Mouse (Mus musculus): ENCODE measurements at regions not wholly inside any gene's neighbourhood (a gene's known extent, or its start where the extent isn't known, plus 50 kb on each side); places are given as distances from the start of the nearest gene placed in this dataset.

GRCm38 (mm10) chr12:90664436-90664835 lies 73.8 kb downstream of the Dio2 start:
- DNase-seq = no peak

- DNase-seq = peak in 1 of 2 experiments; percentile 50
Observed at GRCm38 (mm10) chr12:90645452-90645851, 92.8 kb downstream of the Dio2 start.

GRCm38 (mm10) chr12:90643891-90644290 lies 94.3 kb downstream of the Dio2 start:
- peak in 1 of 2 experiments; percentile 33 for DNase-seq

- no peak for DNase-seq
Observed at GRCm38 (mm10) chr12:90624856-90625255, 113.4 kb downstream of the Dio2 start.

- no peak for DNase-seq
Observed at GRCm38 (mm10) chr12:90623426-90623825, 114.8 kb downstream of the Dio2 start.

GRCm38 (mm10) chr12:90608810-90609209 lies 129.4 kb downstream of the Dio2 start:
- no peak for DNase-seq

- no peak for DNase-seq
Observed at GRCm38 (mm10) chr12:90607894-90608293, 130.3 kb downstream of the Dio2 start.

- DNase-seq = no peak
Observed at GRCm38 (mm10) chr12:90580006-90580405, 158.2 kb downstream of the Dio2 start.

DNA sequence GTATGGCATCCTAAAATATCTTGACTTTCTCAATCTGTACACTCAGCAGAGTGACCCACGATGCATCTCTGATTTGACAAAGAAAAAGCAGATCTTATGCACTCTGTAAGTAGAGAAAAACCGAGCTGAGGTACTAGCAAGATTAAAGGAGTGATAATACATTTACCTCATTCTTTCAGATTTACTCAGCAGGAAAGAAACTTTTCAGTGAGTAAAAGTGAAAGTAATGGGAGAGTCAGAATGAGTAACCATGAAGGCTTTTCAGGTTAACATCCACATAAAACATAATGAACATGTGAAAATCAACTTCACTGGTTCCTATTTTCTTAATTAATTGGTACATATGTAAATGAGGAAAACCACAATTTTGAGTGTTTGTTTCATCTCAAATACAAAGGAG lies 162.1 kb downstream of the Dio2 start:
- no peak for DNase-seq

GRCm38 (mm10) chr12:90571907-90572306 lies 166.3 kb downstream of the Dio2 start:
- no peak for DNase-seq

DNA sequence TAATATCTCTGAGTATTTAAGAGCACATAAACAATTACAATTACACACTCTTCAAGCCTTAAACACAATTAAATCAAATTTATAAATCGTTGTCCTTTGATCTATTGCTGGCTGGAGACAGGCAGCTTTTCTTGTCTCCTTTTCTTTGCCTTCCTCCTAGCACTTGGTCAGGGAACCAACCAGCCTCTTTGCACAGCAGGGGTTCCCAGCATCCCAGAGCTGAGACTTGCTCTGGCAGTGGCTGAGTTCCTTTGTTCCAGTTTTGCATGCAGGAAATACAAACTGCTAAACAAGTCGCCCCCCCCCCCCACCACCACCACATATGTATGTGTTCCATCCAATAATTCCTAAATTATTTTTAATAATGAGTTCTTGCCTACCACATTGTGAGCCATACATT lies 166.7 kb downstream of the Dio2 start:
- no peak for DNase-seq

DNA sequence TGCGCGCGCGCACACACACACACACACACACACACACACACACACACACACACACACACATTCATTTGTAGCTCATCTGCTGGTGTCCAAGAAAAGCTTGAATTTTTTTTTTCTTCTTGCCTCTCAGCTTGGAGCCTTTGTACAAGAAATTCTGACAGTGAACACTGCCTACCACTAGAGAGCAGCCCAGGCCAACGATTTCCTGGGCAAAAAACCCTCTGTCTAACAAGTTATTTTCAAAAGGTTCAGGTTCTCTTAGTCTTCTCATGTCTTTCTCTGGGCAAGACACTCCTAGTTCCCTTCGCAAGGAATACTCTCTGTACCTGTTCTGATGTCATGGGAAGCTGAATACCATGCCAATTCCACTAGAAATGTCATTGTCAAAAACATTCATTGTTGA lies 171.9 kb downstream of the Dio2 start:
- DNase-seq = peak in 1 of 2 experiments; percentile 4

- no peak for DNase-seq
Observed at GRCm38 (mm10) chr12:90565051-90565450, 173.2 kb downstream of the Dio2 start.

GRCm38 (mm10) chr12:90564594-90564993 lies 173.6 kb downstream of the Dio2 start:
- DNase-seq = peak in 1 of 2 experiments; percentile 33

- no peak for DNase-seq
Observed at GRCm38 (mm10) chr12:90542361-90542760, 195.9 kb downstream of the Dio2 start.
